Mouse (Mus musculus) heart, postnatal 0 days (tissue): Measurements from ENCODE around the gene Psmg1.

Experiments used
- CTCF ChIP-seq: IDR thresholded peaks from 2 replicates; pipeline ENCODE4 v1.5.1; 2016; ENCODE audit warnings: antibody characterized with exemption, control low read depth, low read depth
- EP300 ChIP-seq: IDR thresholded peaks from 2 replicates; pipeline ENCODE4 v1.6.1; 2016; ENCODE audit warnings: antibody characterized with exemption, low read depth

DNA sequence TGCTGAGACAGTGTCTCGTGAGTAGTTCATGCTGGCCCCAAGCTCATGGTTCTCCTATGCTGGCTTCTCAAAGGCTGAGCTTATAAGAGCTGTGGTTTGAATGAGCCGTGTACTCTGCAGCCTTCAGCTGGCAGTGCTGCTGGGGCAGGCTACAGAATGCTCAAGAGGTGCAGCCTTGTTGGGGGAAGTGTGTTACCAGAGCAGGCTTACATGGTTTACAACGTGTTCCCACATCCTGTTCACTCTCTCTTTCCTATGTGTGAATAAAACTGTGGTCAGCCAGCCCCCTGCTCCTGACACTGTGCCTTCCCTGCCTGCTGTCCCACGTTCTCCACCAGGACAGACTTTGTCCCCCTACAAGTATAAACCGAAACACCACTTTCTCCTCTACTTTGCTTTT lies 5.8 kb downstream of the Psmg1 start:
- TF ChIP-seq CTCF (no peak), EP300 (no peak)
